Mouse (Mus musculus): ENCODE measurements around the gene Wnt5a.

DNA sequence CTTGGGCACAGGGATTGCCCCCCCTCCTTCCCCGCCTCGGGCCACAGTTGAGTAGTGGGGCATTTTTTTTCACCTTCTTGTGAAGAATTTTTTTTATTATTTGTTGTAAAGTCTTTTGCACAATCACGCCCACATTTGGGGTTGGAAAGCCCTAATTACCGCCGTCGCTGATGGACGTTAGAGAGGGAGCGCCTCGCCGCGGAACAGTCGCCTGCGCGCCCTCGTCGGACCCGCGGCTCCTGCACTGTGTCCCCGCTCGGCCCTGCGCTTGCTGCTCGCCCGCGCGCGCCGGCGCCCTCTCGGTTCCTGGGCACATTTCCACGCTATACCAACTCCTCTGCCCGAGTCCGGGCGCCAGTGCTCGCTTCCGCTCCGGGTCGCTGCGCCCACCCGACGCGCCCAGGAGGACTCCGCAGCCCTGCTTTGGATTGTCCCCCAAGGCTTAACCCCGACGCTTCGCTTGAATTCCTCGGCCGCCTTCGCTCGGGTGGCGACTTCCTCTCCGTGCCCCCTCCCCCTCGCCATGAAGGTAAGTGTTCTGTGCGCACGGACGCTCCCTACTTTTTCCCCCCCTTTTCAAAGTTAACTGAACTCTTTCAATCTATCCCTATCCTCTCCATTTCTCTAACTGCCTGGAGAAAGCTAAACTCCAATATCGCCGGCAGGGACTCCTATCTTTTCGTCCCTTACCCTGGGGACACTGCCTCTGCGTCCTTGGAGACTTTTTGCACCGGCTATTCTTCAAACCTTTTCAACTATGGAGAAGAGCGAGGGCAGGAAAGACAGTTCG is 1.2 kb downstream of the Wnt5a start:
- TF ChIP-seq CTCF (IDR thresholded peaks at IDR 0.05) = no peak
- no peak for TF ChIP-seq EP300 (IDR thresholded peaks at IDR 0.05)
